ENCODE assay signal across 8 mouse cellular contexts in genomic region chr9:48494817-48495547, GRCm38 (mm10). TPM values are rescaled to one million over a fixed set of nuclear protein-coding genes. Genes with fewer than 3 reads are reported as not detected.
DNase-seq lines count a peak whose midpoint lies in the region; ATAC-seq and TF ChIP-seq lines count a peak whose summit lies in the region.

Gene Rbm7, minus strand, starts transcription at chr9:48495299.
Gene Gm5617, plus strand, starts transcription at chr9:48495442.

- peak within 1 kb of the TSS; percentile 80 for H3K4me2 ChIP-seq in lung, postnatal 0 days (replicated peaks; ENCODE audit: low read depth, low read length)

- H3K4me3 ChIP-seq in hindbrain, embryonic 10.5 days = peak within 1 kb of the TSS; percentile 91
- H3K4me3 ChIP-seq in lung, postnatal 0 days (ENCODE audit: low read depth, low read length) = peak within 1 kb of the TSS; percentile 80

- no peak for TF ChIP-seq EP300 in lung, postnatal 0 days (IDR thresholded peaks at IDR 0.05)

- DNase-seq in MEL-GATA-1-ER (ENCODE audit: extremely low read depth, low read depth) = peak; percentile 78
- DNase-seq in cerebellum, adult 9-10 months = peak; percentile 93
- peak; percentile 94 for DNase-seq in hindbrain, embryonic 10.5 days (ENCODE audit: low spot score)
- peak; percentile 95 for DNase-seq in layer of hippocampus, adult 9-11 months
- peak; percentile 98 for DNase-seq in lung, postnatal 0 days (ENCODE audit: low spot score)
- peak; percentile 95 for DNase-seq in ovary, postnatal 14 days (ENCODE audit: low spot score)
- DNase-seq in thymus, postnatal 25 days = peak; percentile 92

- H3K9me3 ChIP-seq in hindbrain, embryonic 10.5 days = no peaks in the 10 kb centered on the region
- no peaks in the 10 kb centered on the region for H3K9me3 ChIP-seq in lung, postnatal 0 days (ENCODE audit: low read length)

- no peak for TF ChIP-seq CTCF in lung, postnatal 0 days (IDR thresholded peaks at IDR 0.05)

- H3K36me3 ChIP-seq in hindbrain, embryonic 10.5 days = peaks cover 37% of the 10 kb centered on the region
- peaks cover 21% of the 10 kb centered on the region; the same call in 1 of the 2 replicates for H3K36me3 ChIP-seq in lung, postnatal 0 days (ENCODE audit: insufficient read depth, low read length)

- H3K27me3 ChIP-seq in hindbrain, embryonic 10.5 days (ENCODE audit: insufficient read depth, poor library complexity, severe bottlenecking) = no peaks in the 10 kb centered on the region
- no peaks in the 10 kb centered on the region for H3K27me3 ChIP-seq in lung, postnatal 0 days (replicated peaks; ENCODE audit: insufficient read depth, low read length)

- ATAC-seq in frontal cortex, adult (ENCODE audit: low TSS enrichment) = peak; percentile 99
- ATAC-seq in lung, postnatal 0 days = peak; percentile 100

- peak within 1 kb of the TSS; percentile 71 for H3K9ac ChIP-seq in lung, postnatal 0 days (replicated peaks; ENCODE audit: low read depth)

- WGBS in hindbrain, embryonic 10.5 days = under 1% methylated on average over 72 of the region's 72 CpGs
- under 1% methylated on average over 72 of the region's 72 CpGs for WGBS in lung, postnatal 0 days

- H3K4me1 ChIP-seq in hindbrain, embryonic 10.5 days (replicated peaks) = peaks cover 21% of the 10 kb centered on the region
- peaks cover 12% of the 10 kb centered on the region; the same call in 1 of the 2 replicates for H3K4me1 ChIP-seq in lung, postnatal 0 days (ENCODE audit: insufficient read depth, low read depth, low read length)

- peak within 1 kb of the TSS; percentile 96 for H3K27ac ChIP-seq in hindbrain, embryonic 10.5 days
- H3K27ac ChIP-seq in lung, postnatal 0 days (ENCODE audit: low read length) = peak within 1 kb of the TSS; percentile 90

RNA-seq across cellular contexts. Expression of gene Rbm7, which starts in this region (rescaled TPM):
- polyA plus RNA-seq in hindbrain, embryonic 10.5 days (2016; fragmentation: Nextera tagmentation; extraction: Ambion mirVana) = 101 and 110 TPM in 2 replicates
- 101 and 104 TPM in 2 replicates for polyA plus RNA-seq in lung, postnatal 0 days (2015; fragmentation: Nextera tagmentation; extraction: Ambion mirVana)

RNA-seq across cellular contexts. Expression of gene Gm5617, which starts in this region (rescaled TPM):
- 31.2 and 41.3 TPM in 2 replicates for polyA plus RNA-seq in hindbrain, embryonic 10.5 days (2016; fragmentation: Nextera tagmentation; extraction: Ambion mirVana)
- 48.9 and 52.2 TPM in 2 replicates for polyA plus RNA-seq in lung, postnatal 0 days (2015; fragmentation: Nextera tagmentation; extraction: Ambion mirVana)

Comparison
In these comparisons a context has a peak if more than half of its experiments do, and no peak if none do; other contexts are left out.
1. Peak in every context shown above with its lines: DNase-seq, ATAC-seq, H3K4me3 ChIP-seq and H3K27ac ChIP-seq.